Mouse (Mus musculus): ENCODE measurements around the gene Crybg2.

The Crybg2 gene

GRCm38 (mm10) chr4:134132519-134133095 is 72.0 kb downstream of the Crybg2 start:
- in situ Hi-C loops (cut with MboI; ENCODE audit: unreplicated experiment in 2 of 2) = loop anchor here in 1 of 2 experiments (5.0 kb wide), 2 partner anchors 35 to 100 kb away; no protein-coding TSS in a partner anchor

DNA sequence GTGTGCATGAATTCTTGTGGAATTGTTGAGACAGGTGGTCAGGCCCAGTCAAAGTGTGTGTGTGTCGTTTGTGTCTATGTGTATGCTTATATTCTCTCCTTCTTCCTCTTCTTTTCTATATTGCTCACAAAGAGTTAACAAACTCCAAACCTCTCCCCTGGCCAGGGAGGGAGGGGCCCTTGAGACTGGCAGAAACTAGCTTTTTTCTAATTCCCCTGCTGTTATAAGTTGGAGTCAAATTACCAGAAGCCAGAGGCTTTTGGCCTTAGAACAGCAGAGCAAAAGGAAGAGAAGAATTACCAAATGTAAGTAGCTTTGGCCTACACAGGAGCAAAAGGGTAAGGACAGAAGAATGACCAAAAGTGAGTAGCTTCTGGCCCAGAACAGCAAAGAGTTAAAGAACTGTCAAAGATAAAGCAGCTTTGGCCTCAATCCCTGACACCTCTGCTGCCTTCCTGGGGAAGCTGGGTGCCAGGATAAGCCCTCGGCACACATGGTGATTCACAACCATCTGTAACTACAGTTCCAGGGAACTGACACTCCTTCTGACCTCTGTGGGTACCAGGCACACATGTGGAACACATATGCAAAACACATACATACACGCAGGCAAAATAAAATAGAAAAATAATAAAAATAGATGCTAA is 75.8 kb downstream of the Crybg2 start:
- in situ Hi-C loops (cut with MboI; ENCODE audit: unreplicated experiment in 2 of 2) = no loop called here

DNA sequence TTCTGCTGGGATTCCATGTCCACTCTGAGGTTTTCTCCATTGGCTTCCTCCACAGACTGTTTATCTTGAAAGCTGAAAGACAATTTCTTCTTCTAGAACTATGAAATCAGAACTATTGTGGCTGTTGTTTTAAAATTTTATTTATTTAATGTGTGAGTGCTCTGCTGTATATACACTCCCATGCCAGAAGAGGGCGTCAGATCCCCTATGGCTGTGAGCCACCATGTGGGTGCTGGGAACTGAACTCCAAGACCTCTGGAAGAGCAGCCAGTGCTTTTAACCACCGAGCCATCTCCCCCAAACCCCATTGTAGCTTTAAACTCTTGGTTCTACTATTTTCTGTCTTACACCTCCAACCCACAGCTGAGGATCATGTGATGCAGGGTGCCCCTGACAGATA is 78.2 kb downstream of the Crybg2 start:
- in situ Hi-C loops (cut with MboI; ENCODE audit: unreplicated experiment in 2 of 2) = no loop called here

All from v-Abl transformed pro-B cells (cell line).